Comparison of ENCODE assay signal across 8 mouse cellular contexts in genomic region chr12:81402187-81402586, GRCm38 (mm10). TPM values are rescaled to one million over a fixed set of nuclear protein-coding genes. Genes with fewer than 3 reads are reported as not detected.
DNase-seq lines count a peak whose midpoint lies in the region; ATAC-seq and TF ChIP-seq lines count a peak whose summit lies in the region.

No protein-coding gene starts in this region.

- no peak overlapping the region for H3K4me2 ChIP-seq in forebrain, embryonic 12.5 days
- no peak overlapping the region for H3K4me2 ChIP-seq in midbrain, embryonic 15.5 days

- H3K4me1 ChIP-seq in spleen, adult 2 months (ENCODE audit: control insufficient read depth, insufficient read depth, insufficient read length): no peaks in the 10 kb centered on the region
- H3K4me1 ChIP-seq in forebrain, embryonic 12.5 days: no peaks in the 10 kb centered on the region
- no peaks in the 10 kb centered on the region for H3K4me1 ChIP-seq in midbrain, embryonic 15.5 days

- peak; percentile 3 to 29 for DNase-seq in spleen, adult 2 months (ENCODE audit: low read depth in 1 of 2, low spot score in 2 of 2)
- DNase-seq in spleen, adult 12 weeks (ENCODE audit: low spot score): no peak
- DNase-seq in brain, embryonic 18.5 days (ENCODE audit: low read depth, low spot score): peak; percentile 46
- DNase-seq in kidney, adult 18-20 months: peak; percentile 43
- peak; percentile 74 to 82 for DNase-seq in left cerebral cortex, postnatal 14 days (ENCODE audit: low spot score in 2 of 2)
- DNase-seq in thymus, postnatal 36 days: peak; percentile 11 to 37

- H3K36me3 ChIP-seq in spleen, adult 2 months (ENCODE audit: control insufficient read depth, insufficient read depth, low read length): no peaks in the 10 kb centered on the region
- no peaks in the 10 kb centered on the region for H3K36me3 ChIP-seq in forebrain, embryonic 12.5 days (replicated peaks)
- no peaks in the 10 kb centered on the region for H3K36me3 ChIP-seq in midbrain, embryonic 15.5 days (replicated peaks)

- H3K9me3 ChIP-seq in forebrain, embryonic 12.5 days: no peaks in the 10 kb centered on the region
- H3K9me3 ChIP-seq in midbrain, embryonic 15.5 days: no peaks in the 10 kb centered on the region

- TF ChIP-seq POLR2A in spleen, adult 2 months (IDR thresholded peaks at IDR 0.05; ENCODE audit: low read depth, low read length): no peak

- no peak overlapping the region for H3K9ac ChIP-seq in forebrain, embryonic 12.5 days
- no peak overlapping the region for H3K9ac ChIP-seq in midbrain, embryonic 15.5 days

- 18% methylated on average over 1 of the region's 1 CpGs for WGBS in spleen, adult 2 months
- WGBS in forebrain, embryonic 12.5 days: 33% methylated on average over 1 of the region's 1 CpGs
- 14% methylated on average over 1 of the region's 1 CpGs for WGBS in midbrain, embryonic 15.5 days

- no peak overlapping the region for H3K27ac ChIP-seq in spleen, adult 2 months (ENCODE audit: insufficient read depth, low read length)
- no peak overlapping the region for H3K27ac ChIP-seq in forebrain, embryonic 12.5 days
- H3K27ac ChIP-seq in midbrain, embryonic 15.5 days: no peak overlapping the region

- intact Hi-C loops in left cerebral cortex, postnatal 14 days (cut with DNase I): loop anchor here (1.0 to 2.0 kb wide), 2 partner anchors 203 to 419 kb away; no protein-coding TSS in a partner anchor

- TF ChIP-seq CTCF in spleen, adult 2 months (IDR thresholded peaks at IDR 0.05; ENCODE audit: extremely low read depth, insufficient read depth, insufficient read length, insufficient replicate concordance): peak; percentile 25; the same call in 1 of the 2 replicates

- H3K4me3 ChIP-seq in spleen, adult 2 months (ENCODE audit: extremely low read depth, insufficient read depth, insufficient read length): no peak overlapping the region
- H3K4me3 ChIP-seq in forebrain, embryonic 12.5 days (replicated peaks): no peak overlapping the region
- no peak overlapping the region for H3K4me3 ChIP-seq in midbrain, embryonic 15.5 days

- H3K27me3 ChIP-seq in spleen, adult 2 months (ENCODE audit: control insufficient read depth, insufficient read depth, low read length): no peaks in the 10 kb centered on the region
- H3K27me3 ChIP-seq in forebrain, embryonic 12.5 days: no peaks in the 10 kb centered on the region
- no peaks in the 10 kb centered on the region for H3K27me3 ChIP-seq in midbrain, embryonic 15.5 days (replicated peaks)

- 0 out of 2 replicates have a peak, but pooled peaks have one; percentile 39 for ATAC-seq in forebrain, embryonic 12.5 days (ENCODE audit: low FRiP score)
- peak; percentile 67; the same call in 1 of the 2 replicates for ATAC-seq in midbrain, embryonic 15.5 days (replicated peaks)

RNA-seq across cellular contexts. Expression of gene Adam4, which starts 19.6 kb away (rescaled TPM):
- 0.20 and 0.35 TPM in 2 replicates for polyA plus RNA-seq in spleen, adult 2 months (2012; rRNA removed)
- polyA plus RNA-seq in forebrain, embryonic 12.5 days (2016; fragmentation: Nextera tagmentation; extraction: Ambion mirVana): 0.28 and 0.67 TPM in 2 replicates
- 1 to 10 TPM; 1.8 to 2.8 TPM for total RNA-seq in left cerebral cortex, postnatal 14 days (2021)
- 0.49 TPM in 2 replicates for polyA plus RNA-seq in midbrain, embryonic 15.5 days (2015; fragmentation: Nextera tagmentation; extraction: Ambion mirVana)

RNA-seq across cellular contexts. Expression of gene Gm4787, which starts 22.9 kb away (rescaled TPM):
- polyA plus RNA-seq in spleen, adult 2 months (2012; rRNA removed): 0.08 and 0.30 TPM in 2 replicates
- 0.22 and 0.34 TPM in 2 replicates for polyA plus RNA-seq in forebrain, embryonic 12.5 days (2016; fragmentation: Nextera tagmentation; extraction: Ambion mirVana)
- 1 to 10 TPM; 1.3 to 2.0 TPM for total RNA-seq in left cerebral cortex, postnatal 14 days (2021)
- 0.15 and 0.19 TPM in 2 replicates for polyA plus RNA-seq in midbrain, embryonic 15.5 days (2015; fragmentation: Nextera tagmentation; extraction: Ambion mirVana)
